Mouse (Mus musculus): ENCODE measurements around the gene Serpina3a.

DNA sequence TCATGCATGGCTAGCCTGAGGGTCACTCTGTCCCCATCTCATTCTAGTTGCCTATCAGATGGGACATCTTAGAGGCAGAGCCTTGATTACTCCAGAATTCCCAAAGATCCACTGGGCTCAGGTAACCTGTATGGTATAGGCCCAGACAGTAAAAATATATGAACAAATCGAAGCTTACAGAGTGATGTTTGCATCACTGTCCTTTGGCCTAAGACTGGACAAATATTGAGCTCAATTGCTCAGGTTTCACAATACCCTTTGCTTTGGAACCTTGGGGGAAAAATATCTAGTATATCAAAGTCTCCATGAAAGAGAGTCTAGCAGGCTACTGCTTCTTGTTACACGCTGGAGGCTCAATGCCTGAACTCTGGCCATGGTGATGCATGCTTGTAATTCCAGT is 22.4 kb upstream of the Serpina3a start:
- TF ChIP-seq POLR2A (IDR thresholded peaks at IDR 0.05; ENCODE audit: extremely low read depth, insufficient read depth, low read length) (no peak), CTCF (IDR thresholded peaks at IDR 0.05; ENCODE audit: low read depth, low read length) (no peak)

Measured in liver, adult 2 months (tissue).